ENCODE assay signal across 15 mouse cellular contexts in genomic region chr11:119879573-119879972, GRCm38 (mm10). TPM values are rescaled to one million over a fixed set of nuclear protein-coding genes. Genes with fewer than 3 reads are reported as not detected.
A peak's percentile ranks its signal among the peaks of the same experiment; 100 is the strongest.
DNase-seq lines count a peak whose midpoint lies in the region; TF ChIP-seq lines count a peak whose summit lies in the region.
"Had no signal": no experiment of that assay in that cellular context is flagged by ENCODE, and none has a peak within 500 bp of the region (broad histone marks: within the 10 kb centered on the region; RNA-seq: fewer than 3 reads in every experiment).

No protein-coding gene starts in this region.

- H3ac ChIP-seq in myocyte (ENCODE audit: control insufficient read depth, insufficient read length), result no peak overlapping the region

- no peak overlapping the region for H3K4me2 ChIP-seq in myocyte (ENCODE audit: low read depth)

- H3K36me3 ChIP-seq in myocyte (ENCODE audit: control insufficient read depth, insufficient read depth), result peaks cover 28% of the 10 kb centered on the region

- no peak for TF ChIP-seq POLR2A in myocyte (IDR thresholded peaks at IDR 0.05; ENCODE audit: insufficient read length, low read depth)

- DNase-seq in spleen, postnatal 36 days (ENCODE audit: low spot score in 2 of 2), result no peak
- DNase-seq: adrenal gland, adult 2 months; adrenal gland, adult 8-10 months; adrenal gland, postnatal 10 days; adrenal gland, postnatal 14 days; adrenal gland, postnatal 25 days; adrenal gland, postnatal 36 days; B cell, adult 2 months; cerebellum, adult 11 months; cerebellum, adult 11-12 months; cerebellum, adult 18-20 months; cerebellum, adult 2 months had no signal

- H3K27me3 ChIP-seq in myocyte (ENCODE audit: control insufficient read depth, insufficient read depth, insufficient read length), result no peaks in the 10 kb centered on the region
- H3K27me3 ChIP-seq: CH12.LX, Patski had no signal

- H3K79me2 ChIP-seq in myocyte (ENCODE audit: control insufficient read depth, insufficient read depth), result no peaks in the 10 kb centered on the region

- no peak overlapping the region for H3K4me3 ChIP-seq in myocyte

TF ChIP-seq in myocyte, 11 proteins besides CTCF, POLR2A, EP300 and RAD21:
- TF ChIP-seq MAX (IDR thresholded peaks at IDR 0.05; ENCODE audit: low read depth) (no peak), TCF3 (IDR thresholded peaks at IDR 0.05; ENCODE audit: insufficient read length, low read depth) (no peak), TCF12 (IDR thresholded peaks at IDR 0.05; ENCODE audit: insufficient read depth, poor library complexity, severe bottlenecking) (no peak), SRF (IDR thresholded peaks at IDR 0.05; ENCODE audit: control insufficient read depth, insufficient read length, low read depth) (no peak), MYOD1 (IDR thresholded peaks at IDR 0.05; ENCODE audit: control insufficient read depth in 1 of 3, insufficient read length in 2 of 3, low read depth in 2 of 3) (peak in 1 of 3 experiments; percentile 79), USF1 (IDR thresholded peaks at IDR 0.05; ENCODE audit: low read depth) (no peak), MYOG (IDR thresholded peaks at IDR 0.05; ENCODE audit: control insufficient read depth in 1 of 3, insufficient read depth in 1 of 3, insufficient read length in 2 of 3, low read depth in 2 of 3) (peak in 2 of 3 experiments; percentile 54 to 71), CEBPB (IDR thresholded peaks at IDR 0.05; ENCODE audit: insufficient read depth, poor library complexity, severe bottlenecking) (no peak)

RNA-seq across cellular contexts. Expression of gene Chmp6, which starts 33.7 kb away (rescaled TPM):
- polyA plus RNA-seq in myocyte (2012; fragmentation: generic; extraction: Trizol), result 60.5 TPM
